Mouse (Mus musculus) A20 (cell line): ENCODE data around the gene Hcfc1.

Experiments used
- DNase-seq: peaks from one replicate; pipeline ENCODE4 v3.0.0-alpha.2; 2011; ENCODE audit warnings: low read depth, low spot score

The Hcfc1 gene

DNA sequence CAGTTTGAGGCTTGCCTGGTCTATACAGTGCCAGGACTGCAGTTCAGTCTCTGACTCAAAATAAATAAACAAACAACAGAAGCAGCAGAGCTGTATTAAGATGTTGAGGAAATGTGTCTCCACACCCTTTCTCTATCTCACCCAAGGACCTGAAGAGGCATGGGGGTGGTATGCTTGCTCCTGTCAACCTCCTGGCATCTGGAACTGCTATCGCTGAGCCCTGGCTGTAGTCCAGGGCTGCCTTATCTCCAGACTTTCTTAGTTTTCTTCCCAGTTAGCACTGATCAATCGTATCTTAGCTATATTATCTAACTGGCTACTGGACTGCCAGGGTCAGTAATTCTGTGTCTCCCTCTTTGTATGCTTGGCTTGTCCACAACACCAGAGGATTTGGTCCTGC lies 24.3 kb downstream of the Hcfc1 start:
- no peak for DNase-seq

DNA sequence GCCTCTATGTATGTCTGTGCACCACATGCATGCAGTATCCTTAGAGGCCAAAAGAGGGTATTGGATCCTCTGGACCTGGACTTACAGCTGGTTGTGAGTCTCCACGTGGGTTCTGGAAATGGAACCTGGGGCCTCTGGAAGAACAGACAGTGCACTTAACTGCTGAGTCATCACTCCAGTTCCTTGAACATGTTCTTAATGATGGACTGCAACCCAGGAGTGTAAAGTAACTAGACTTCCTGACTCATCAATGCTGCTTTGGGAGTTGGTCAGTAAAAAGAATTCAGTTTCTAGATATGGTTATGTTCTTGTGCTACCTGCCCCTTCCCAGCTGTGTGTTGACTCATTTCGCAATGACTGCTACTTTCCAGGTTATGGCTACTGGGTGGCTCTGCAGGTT lies 34.3 kb downstream of the Hcfc1 start:
- DNase-seq = no peak

- DNase-seq = peak; percentile 80
Observed at GRCm38 (mm10) chrX:73930402-73931062, 35.6 kb downstream of the Hcfc1 start, which contains the start of gene Renbp. TSS of gene Renbp (minus strand) at chrX:73930850.

- no peak for DNase-seq
Observed at GRCm38 (mm10) chrX:73922550-73922882, 43.6 kb downstream of the Hcfc1 start.

DNA sequence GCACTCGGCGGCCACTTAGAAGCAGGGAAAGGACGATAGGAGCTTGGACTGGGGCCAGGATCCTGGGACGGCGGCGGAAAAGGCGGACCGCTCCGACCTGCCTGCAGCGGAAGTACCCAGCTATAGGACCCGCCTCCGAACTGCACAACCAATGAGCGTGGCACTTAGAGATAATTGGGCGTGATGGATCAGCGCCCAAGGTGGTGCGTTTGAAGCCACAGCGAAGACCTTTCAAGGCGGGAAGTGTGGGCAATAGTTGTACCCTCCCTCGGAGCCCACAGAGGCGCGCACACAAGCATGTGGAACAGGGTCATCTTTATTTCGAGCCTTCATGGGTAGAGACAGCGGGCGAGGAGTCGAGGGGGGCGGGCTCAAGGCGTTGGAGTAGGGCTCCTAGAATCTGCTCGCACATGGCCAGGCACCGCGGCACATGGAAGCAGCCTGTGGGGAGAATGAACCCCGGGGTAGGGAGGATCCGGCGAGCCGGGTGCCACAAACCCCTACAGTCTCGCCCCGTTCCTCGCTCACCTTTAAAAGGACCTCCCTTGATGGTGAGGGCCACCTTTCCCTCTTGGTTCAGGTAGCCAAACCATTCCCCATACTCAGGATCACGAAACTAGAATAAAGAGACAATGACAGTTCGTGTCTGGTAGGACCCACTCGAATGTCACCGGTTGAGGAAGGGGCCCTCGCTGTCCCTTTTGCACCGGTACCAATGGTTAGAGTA lies 44.2 kb downstream of the Hcfc1 start, which contains the start of the genes Arhgap4 and Naa10:
Gene Arhgap4, minus strand, starts transcription at position 48 of the 727 bp plus-strand sequence.
Gene Naa10, minus strand, starts transcription at position 122 of the 727 bp plus-strand sequence.
- DNase-seq = peak; percentile 89

- no peak for DNase-seq
Observed at GRCm38 (mm10) chrX:73921285-73921822, 44.8 kb downstream of the Hcfc1 start.

- DNase-seq = no peak
Observed at GRCm38 (mm10) chrX:73918631-73919030, 47.5 kb downstream of the Hcfc1 start.

DNA sequence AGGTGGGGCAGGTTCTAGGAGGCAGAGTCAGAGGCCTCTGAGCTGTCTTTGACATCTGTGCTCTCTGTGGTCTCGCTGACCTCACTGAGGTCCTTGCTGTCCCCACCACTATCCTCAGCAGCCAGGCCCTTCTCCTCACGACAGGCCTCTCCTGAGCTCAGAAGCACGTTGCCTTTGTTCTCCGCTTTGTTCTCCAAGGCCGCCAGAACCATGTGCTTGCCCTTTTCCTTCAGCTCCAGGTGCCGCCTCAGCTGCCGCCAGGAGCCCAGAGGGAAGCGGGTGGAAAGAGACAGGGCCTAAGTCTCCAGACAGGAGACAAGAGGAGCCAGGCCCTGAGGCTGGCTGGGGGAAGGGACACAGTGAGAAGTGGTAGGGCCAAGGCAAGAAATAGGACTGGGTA lies 49.2 kb downstream of the Hcfc1 start:
- no peak for DNase-seq

GRCm38 (mm10) chrX:73914827-73915703 lies 51.1 kb downstream of the Hcfc1 start:
- peak; percentile 96 for DNase-seq

DNA sequence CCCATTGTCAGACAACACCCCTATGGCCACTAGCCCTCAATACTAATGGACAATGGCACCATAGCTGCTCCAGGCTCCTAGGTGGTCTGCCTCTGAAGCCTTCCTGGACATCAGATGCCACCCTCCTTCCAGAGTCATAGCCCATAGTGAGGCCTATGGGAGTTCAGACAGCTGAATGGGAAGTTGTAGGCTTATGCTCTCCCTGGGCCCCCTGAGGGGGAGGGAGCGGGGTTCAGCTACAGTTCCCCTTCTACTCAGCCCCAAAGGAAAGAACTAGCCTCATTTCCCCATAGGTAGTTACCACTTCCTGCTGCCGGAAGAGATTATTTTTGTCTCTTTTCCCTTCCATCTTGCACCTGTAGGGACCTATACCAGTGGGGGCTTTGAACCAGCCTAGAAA lies 54.6 kb downstream of the Hcfc1 start:
- peak; percentile 75 for DNase-seq

GRCm38 (mm10) chrX:73911156-73911555 lies 55.0 kb downstream of the Hcfc1 start:
- peak; percentile 79 for DNase-seq

DNA sequence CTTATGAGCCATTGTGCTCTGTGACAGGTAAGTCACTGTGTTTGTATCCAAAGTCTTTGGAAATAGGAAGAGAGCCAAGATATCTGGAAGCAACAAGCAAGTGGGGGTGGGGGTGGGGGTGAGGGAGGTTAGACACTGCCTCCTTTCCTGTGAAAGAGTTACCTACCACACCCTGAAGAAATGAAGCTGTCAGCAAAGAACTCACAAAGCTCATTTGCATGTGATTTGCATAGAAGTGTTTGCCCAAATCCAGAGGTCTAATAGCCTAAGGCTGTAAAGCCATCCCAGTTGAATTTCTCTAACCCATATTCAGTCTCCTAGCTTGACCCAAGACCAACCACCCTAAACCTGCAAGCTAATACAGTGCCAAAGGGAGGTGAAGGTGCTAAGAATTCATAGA lies 55.7 kb downstream of the Hcfc1 start:
- DNase-seq = peak; percentile 48

GRCm38 (mm10) chrX:73910049-73910448 lies 56.1 kb downstream of the Hcfc1 start:
- no peak for DNase-seq

- DNase-seq = no peak
Observed at GRCm38 (mm10) chrX:73897959-73898358, 68.2 kb downstream of the Hcfc1 start.

- DNase-seq = peak; percentile 42
Observed at GRCm38 (mm10) chrX:73895719-73896118, 70.4 kb downstream of the Hcfc1 start, which contains the start of gene L1cam. TSS of gene L1cam (minus strand) at chrX:73896105.

DNA sequence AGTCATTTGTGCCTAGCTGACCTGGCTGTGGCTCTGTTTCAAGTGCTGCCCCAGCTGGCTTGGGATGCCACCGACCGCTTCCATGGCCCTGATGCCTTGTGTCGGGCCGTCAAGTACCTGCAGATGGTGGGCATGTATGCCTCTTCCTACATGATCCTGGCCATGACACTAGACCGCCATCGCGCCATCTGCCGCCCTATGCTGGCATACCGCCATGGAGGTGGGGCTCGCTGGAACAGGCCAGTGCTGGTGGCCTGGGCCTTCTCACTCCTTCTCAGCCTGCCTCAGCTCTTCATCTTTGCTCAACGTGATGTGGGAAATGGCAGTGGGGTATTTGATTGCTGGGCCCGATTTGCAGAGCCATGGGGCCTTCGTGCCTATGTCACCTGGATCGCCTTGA lies 73.3 kb downstream of the Hcfc1 start:
- DNase-seq = no peak
